ENCODE assay signal across 8 mouse cellular contexts in the genomic region with DNA sequence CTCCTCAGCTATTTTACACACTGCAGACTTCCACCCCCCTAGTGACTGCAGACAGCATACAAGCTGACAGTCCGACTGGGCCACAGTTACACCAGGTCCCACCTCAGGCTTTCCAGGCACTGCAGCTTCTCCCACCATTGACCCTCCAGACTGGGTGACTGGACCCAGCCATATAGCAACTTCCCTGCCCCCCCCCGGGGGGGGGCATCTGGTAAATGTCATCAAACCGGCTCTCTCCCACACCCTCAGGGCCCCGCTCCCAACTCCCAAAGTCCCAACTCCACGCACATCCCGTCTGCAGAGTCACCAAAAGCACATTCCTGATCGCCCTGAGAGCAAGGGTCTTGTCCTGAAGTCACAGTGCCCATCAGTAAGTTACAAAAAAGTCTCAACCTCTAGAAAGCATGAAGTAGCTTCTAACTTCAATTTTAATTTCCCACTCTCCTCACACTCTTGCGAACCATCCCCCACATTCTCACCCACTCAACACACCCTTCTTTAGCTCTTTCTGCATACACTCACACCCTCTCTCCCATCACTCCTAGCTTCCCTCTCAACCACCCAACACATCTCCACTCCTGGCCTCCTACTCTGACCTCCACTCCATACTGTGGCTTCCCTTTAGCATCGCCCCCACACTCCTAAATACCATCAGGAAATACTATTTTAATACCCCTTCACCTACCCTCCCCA. TPM values are rescaled to one million over a fixed set of nuclear protein-coding genes. Genes with fewer than 3 reads are reported as not detected.
DNase-seq lines count a peak whose midpoint lies in the region; ATAC-seq lines count a peak whose summit lies in the region.

No protein-coding gene starts in this region.

- ATAC-seq in erythroblast, adult 5-6 weeks (replicated peaks; ENCODE audit: low FRiP score, poor library complexity, severe bottlenecking), result no peak
- ATAC-seq in forebrain, embryonic 16.5 days, result no peak
- no peak for ATAC-seq in liver, embryonic 12.5 days

- H3K4me2 ChIP-seq in forebrain, embryonic 16.5 days (ENCODE audit: low read length), result peak overlapping the region; percentile 90
- peak overlapping the region; percentile 97 for H3K4me2 ChIP-seq in liver, embryonic 12.5 days

- H3K4me1 ChIP-seq in erythroblast, embryonic 14.5 days (ENCODE audit: control insufficient read depth), result peaks cover 78% of the 10 kb centered on the region
- H3K4me1 ChIP-seq in forebrain, embryonic 16.5 days (replicated peaks; ENCODE audit: control insufficient read depth, insufficient read depth, low read length), result peaks cover 46% of the 10 kb centered on the region
- H3K4me1 ChIP-seq in liver, embryonic 12.5 days, result peaks cover 77% of the 10 kb centered on the region

- peak overlapping the region; percentile 99 for H3K4me3 ChIP-seq in erythroblast, embryonic 14.5 days (replicated peaks)
- peak overlapping the region; percentile 99 for H3K4me3 ChIP-seq in forebrain, embryonic 16.5 days (replicated peaks; ENCODE audit: low read length)
- peak overlapping the region; percentile 98 for H3K4me3 ChIP-seq in liver, embryonic 12.5 days

- H3K27ac ChIP-seq in forebrain, embryonic 16.5 days (ENCODE audit: low read length), result no peak overlapping the region
- H3K27ac ChIP-seq in liver, embryonic 12.5 days, result peak overlapping the region; percentile 92

- H3K36me3 ChIP-seq in erythroblast, embryonic 14.5 days (ENCODE audit: control insufficient read depth), result peaks cover 48% of the 10 kb centered on the region
- no peaks in the 10 kb centered on the region for H3K36me3 ChIP-seq in forebrain, embryonic 16.5 days (ENCODE audit: control insufficient read depth, insufficient read depth)
- peaks cover 20% of the 10 kb centered on the region for H3K36me3 ChIP-seq in liver, embryonic 12.5 days

- no peaks in the 10 kb centered on the region for H3K27me3 ChIP-seq in erythroblast, embryonic 14.5 days (ENCODE audit: control insufficient read depth)
- no peaks in the 10 kb centered on the region for H3K27me3 ChIP-seq in forebrain, embryonic 16.5 days (replicated peaks; ENCODE audit: control insufficient read depth, insufficient read depth, low read length)
- no peaks in the 10 kb centered on the region for H3K27me3 ChIP-seq in liver, embryonic 12.5 days (replicated peaks)

- H3K9me3 ChIP-seq in erythroblast, embryonic 14.5 days (ENCODE audit: control insufficient read depth, low read length), result no peaks in the 10 kb centered on the region
- H3K9me3 ChIP-seq in forebrain, embryonic 16.5 days (ENCODE audit: control insufficient read depth, low read length), result no peaks in the 10 kb centered on the region
- no peaks in the 10 kb centered on the region for H3K9me3 ChIP-seq in liver, embryonic 12.5 days (replicated peaks)

- H3K9ac ChIP-seq in forebrain, embryonic 16.5 days (replicated peaks; ENCODE audit: low read depth, low read length), result peak overlapping the region; percentile 97
- peak overlapping the region; percentile 98 for H3K9ac ChIP-seq in liver, embryonic 12.5 days

- DNase-seq in 3134 (ENCODE audit: extremely low read depth, insufficient read length, low spot score), result peak; percentile 44
- no peak for DNase-seq in adrenal gland, postnatal 14 days
- no peak for DNase-seq in gastrocnemius, postnatal 4 days (ENCODE audit: low spot score in 2 of 2)
- DNase-seq in natural killer cell, adult 2 months (ENCODE audit: low spot score in 2 of 2), result no peak

- 41% methylated on average over 9 of the region's 9 CpGs for WGBS in forebrain, embryonic 16.5 days
- WGBS in liver, embryonic 12.5 days (ENCODE audit: insufficient replicate concordance), result 30% methylated on average over 9 of the region's 9 CpGs

RNA-seq across cellular contexts. Expression of a gene that starts 1.6 kb away (rescaled TPM):
- polyA plus RNA-seq in erythroblast, embryonic 14.5 days (2012), result 86.9 and 109 TPM in 2 replicates
- 42.0 and 55.3 TPM in 2 replicates for total RNA-seq in erythroblast, adult 5-6 weeks (2015; ENCODE audit: low replicate concordance)
- 45.1 and 45.4 TPM in 2 replicates for total RNA-seq in erythroblast, adult 5-6 weeks (2017; ENCODE audit: low replicate concordance)
- 150 and 155 TPM in 2 replicates for polyA plus RNA-seq in forebrain, embryonic 16.5 days (2015; fragmentation: Nextera tagmentation; extraction: Ambion mirVana)
- 165 and 166 TPM in 2 replicates for polyA plus RNA-seq in liver, embryonic 12.5 days (2016; fragmentation: Nextera tagmentation; extraction: Ambion mirVana)
- total RNA-seq in adrenal gland, postnatal 14 days (2021), result 271 and 282 TPM in 2 replicates
- 100 to 1,000 TPM; 133 to 160 TPM for total RNA-seq in gastrocnemius, postnatal 4 days (2021)

RNA-seq across cellular contexts. Expression of a gene that starts 21.2 kb away (rescaled TPM):
- 17.8 and 48.0 TPM in 2 replicates for polyA plus RNA-seq in erythroblast, embryonic 14.5 days (2012)
- total RNA-seq in erythroblast, adult 5-6 weeks (2015; ENCODE audit: low replicate concordance), result 50.7 and 81.1 TPM in 2 replicates
- 115 and 133 TPM in 2 replicates for total RNA-seq in erythroblast, adult 5-6 weeks (2017; ENCODE audit: low replicate concordance)
- polyA plus RNA-seq in forebrain, embryonic 16.5 days (2015; fragmentation: Nextera tagmentation; extraction: Ambion mirVana), result 296 and 297 TPM in 2 replicates
- 325 and 336 TPM in 2 replicates for polyA plus RNA-seq in liver, embryonic 12.5 days (2016; fragmentation: Nextera tagmentation; extraction: Ambion mirVana)
- total RNA-seq in adrenal gland, postnatal 14 days (2021), result 233 and 240 TPM in 2 replicates
- 100 to 1,000 TPM; 191 to 212 TPM for total RNA-seq in gastrocnemius, postnatal 4 days (2021)

RNA-seq across cellular contexts. Expression of a gene that starts 21.4 kb away (rescaled TPM):
- 8.4 and 11.7 TPM in 2 replicates for polyA plus RNA-seq in erythroblast, embryonic 14.5 days (2012)
- 5.6 and 6.7 TPM in 2 replicates for total RNA-seq in erythroblast, adult 5-6 weeks (2015; ENCODE audit: low replicate concordance)
- 11.3 and 11.8 TPM in 2 replicates for total RNA-seq in erythroblast, adult 5-6 weeks (2017; ENCODE audit: low replicate concordance)
- 6.7 and 10.0 TPM in 2 replicates for polyA plus RNA-seq in forebrain, embryonic 16.5 days (2015; fragmentation: Nextera tagmentation; extraction: Ambion mirVana)
- 33.3 and 35.0 TPM in 2 replicates for polyA plus RNA-seq in liver, embryonic 12.5 days (2016; fragmentation: Nextera tagmentation; extraction: Ambion mirVana)
- total RNA-seq in adrenal gland, postnatal 14 days (2021), result 1.8 and 7.9 TPM in 2 replicates
- total RNA-seq in gastrocnemius, postnatal 4 days (2021), result 1 to 10 TPM; 1.3 to 1.6 TPM
